In the genomic region with DNA sequence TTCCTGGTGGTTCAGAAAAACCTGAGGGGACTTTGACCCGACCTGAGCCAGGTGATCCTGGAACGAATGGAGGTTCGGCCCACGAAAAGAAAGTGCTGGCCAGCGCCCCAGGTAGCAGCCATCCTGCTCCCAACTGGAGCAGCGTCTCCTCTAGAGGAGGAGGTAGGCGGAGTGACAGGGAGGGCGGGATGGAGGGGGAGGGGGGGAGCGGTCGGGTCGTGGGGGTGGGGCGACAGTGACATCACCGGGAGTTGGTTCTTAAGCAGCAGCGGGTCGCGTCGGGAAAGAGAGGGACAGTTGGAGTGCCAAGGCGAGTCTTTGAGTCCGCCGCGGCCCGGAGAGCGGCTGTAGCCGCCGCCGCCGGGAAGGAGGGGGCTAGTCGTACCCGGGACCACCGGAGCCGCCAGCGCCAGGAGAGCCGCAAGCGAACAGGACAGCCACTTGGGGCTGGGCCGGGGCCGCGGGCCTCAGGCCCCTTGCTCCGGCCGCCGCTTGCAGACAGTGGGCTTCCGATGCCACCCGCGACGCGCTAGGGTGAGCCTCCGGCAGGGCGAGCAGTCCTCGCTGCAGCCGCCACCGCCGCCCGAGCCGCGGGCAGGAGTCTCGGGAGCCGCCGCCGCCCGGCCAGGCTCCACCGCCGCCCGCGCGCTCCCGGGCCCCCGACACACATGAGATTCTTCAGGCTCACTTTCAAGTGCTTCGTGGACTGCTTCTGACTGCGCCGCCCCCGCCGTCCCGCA, we compare ENCODE assay signal across 8 mouse cellular contexts. TPM values are rescaled to one million over a fixed set of nuclear protein-coding genes. Genes with fewer than 3 reads are reported as not detected.
DNase-seq lines count a peak whose midpoint lies in the region; ATAC-seq and TF ChIP-seq lines count a peak whose summit lies in the region.

A gene (plus strand): TSS at position 272 of the 740 bp plus-strand sequence.

- DNase-seq in left cerebral cortex, adult 11 months (ENCODE audit: low spot score): peak; percentile 16
- DNase-seq in left cerebral cortex, adult 9 months (ENCODE audit: low spot score in 2 of 2): no peak
- DNase-seq in embryo, embryonic 10 days (ENCODE audit: low spot score): peak; percentile 74
- peak; percentile 79 for DNase-seq in limb, embryonic 10.5 days (ENCODE audit: low spot score)
- peak; percentile 72 for DNase-seq in testis, postnatal 10 days (ENCODE audit: low spot score)

- H3K36me3 ChIP-seq in intestine, postnatal 0 days (ENCODE audit: control insufficient read depth, insufficient read depth): no peaks in the 10 kb centered on the region; the same call in 1 of the 2 replicates
- peaks cover 20% of the 10 kb centered on the region for H3K36me3 ChIP-seq in limb, embryonic 10.5 days
- peaks cover 17% of the 10 kb centered on the region; the same call in 1 of the 2 replicates for H3K36me3 ChIP-seq in midbrain, embryonic 12.5 days

- TF ChIP-seq CTCF in intestine, postnatal 0 days (IDR thresholded peaks at IDR 0.05; ENCODE audit: low read depth): no peak

- peak within 1 kb of the TSS; percentile 79 for H3K9ac ChIP-seq in intestine, postnatal 0 days (ENCODE audit: low read depth, low read length)
- peak within 1 kb of the TSS; percentile 80 for H3K9ac ChIP-seq in midbrain, embryonic 12.5 days (replicated peaks)

- 12% methylated on average over 46 of the region's 72 CpGs for WGBS in intestine, postnatal 0 days
- WGBS in limb, embryonic 10.5 days: 7% methylated on average over 17 of the region's 72 CpGs
- whole genome bisulfite sequencing in midbrain, embryonic 12.5 days: 21% methylated on average over 33 of the region's 72 CpGs

- peak; percentile 40 for ATAC-seq in granulocyte monocyte progenitor cell, adult 5-6 weeks (replicated peaks; ENCODE audit: poor library complexity, severe bottlenecking)
- peak; percentile 71 for ATAC-seq in intestine, postnatal 0 days
- peak; percentile 73 for ATAC-seq in midbrain, embryonic 12.5 days (ENCODE audit: low FRiP score, low read depth)

- no peaks in the 10 kb centered on the region; the same call in 1 of the 2 replicates for H3K4me1 ChIP-seq in intestine, postnatal 0 days (replicated peaks; ENCODE audit: control insufficient read depth, insufficient read depth, low read length)
- peaks cover 23% of the 10 kb centered on the region for H3K4me1 ChIP-seq in limb, embryonic 10.5 days
- peaks cover 19% of the 10 kb centered on the region for H3K4me1 ChIP-seq in midbrain, embryonic 12.5 days

- peak within 1 kb of the TSS; percentile 85 for H3K27ac ChIP-seq in intestine, postnatal 0 days (ENCODE audit: low read depth, low read length)
- H3K27ac ChIP-seq in limb, embryonic 10.5 days: peak within 1 kb of the TSS; percentile 85
- H3K27ac ChIP-seq in midbrain, embryonic 12.5 days (replicated peaks): peak within 1 kb of the TSS; percentile 73

- H3K9me3 ChIP-seq in intestine, postnatal 0 days (ENCODE audit: control insufficient read depth): no peaks in the 10 kb centered on the region
- H3K9me3 ChIP-seq in limb, embryonic 10.5 days (replicated peaks): no peaks in the 10 kb centered on the region
- no peaks in the 10 kb centered on the region for H3K9me3 ChIP-seq in midbrain, embryonic 12.5 days

- no peaks in the 10 kb centered on the region for H3K27me3 ChIP-seq in intestine, postnatal 0 days (replicated peaks; ENCODE audit: control insufficient read depth, insufficient read depth, low read length)
- peaks cover 81% of the 10 kb centered on the region for H3K27me3 ChIP-seq in limb, embryonic 10.5 days (ENCODE audit: low read depth, poor library complexity, severe bottlenecking)
- H3K27me3 ChIP-seq in midbrain, embryonic 12.5 days: no peaks in the 10 kb centered on the region

- H3K4me2 ChIP-seq in intestine, postnatal 0 days (replicated peaks; ENCODE audit: low read depth): peak within 1 kb of the TSS; percentile 63
- H3K4me2 ChIP-seq in midbrain, embryonic 12.5 days (replicated peaks): peak within 1 kb of the TSS; percentile 66

- peak within 1 kb of the TSS; percentile 60 for H3K4me3 ChIP-seq in intestine, postnatal 0 days (ENCODE audit: low read depth, low read length)
- peak within 1 kb of the TSS; percentile 65 for H3K4me3 ChIP-seq in limb, embryonic 10.5 days
- peak within 1 kb of the TSS; percentile 61 for H3K4me3 ChIP-seq in midbrain, embryonic 12.5 days

RNA-seq across cellular contexts. Expression of the gene that starts here (rescaled TPM):
- total RNA-seq in granulocyte monocyte progenitor cell, adult 5-6 weeks (2014; fragmentation: Nextera tagmentation): 1.1 TPM in 1 of 2 replicates, not detected in the other
- not detected in 2 replicates for total RNA-seq in granulocyte monocyte progenitor cell, adult 5-6 weeks (2017)
- polyA plus RNA-seq in intestine, postnatal 0 days (2015; fragmentation: Nextera tagmentation; extraction: Ambion mirVana): 46.8 and 50.9 TPM in 2 replicates
- polyA plus RNA-seq in limb, embryonic 10.5 days (2016; fragmentation: Nextera tagmentation; extraction: Ambion mirVana): 4.4 and 6.1 TPM in 2 replicates
- 7.3 and 7.7 TPM in 2 replicates for polyA plus RNA-seq in midbrain, embryonic 12.5 days (2016; fragmentation: Nextera tagmentation; extraction: Ambion mirVana)

Comparison
In these comparisons a context has a peak if more than half of its experiments do, and no peak if none do; other contexts are left out.
1. DNase-seq: peak in left cerebral cortex, adult 11 months (single experiment), embryo, embryonic 10 days (single experiment), limb, embryonic 10.5 days (single experiment) and testis, postnatal 10 days (single experiment); none in left cerebral cortex, adult 9 months (0 of 2).
2. Peak in every context shown above with its lines, with median percentiles within 50 percentile points of each other: ATAC-seq, H3K27ac ChIP-seq and H3K4me3 ChIP-seq.